Mouse (Mus musculus) layer of hippocampus, adult 8-10 months (tissue): ENCODE data around the gene Itih3. TPM values are rescaled to one million over a fixed set of nuclear protein-coding genes. Genes with fewer than 3 reads are reported as not detected.

Experiments used
- DNase-seq, 2 experiments: peaks; one replicate each; pipeline ENCODE4 v3.0.0; 2022; ENCODE audit warnings: low spot score in 2 of 2
- total RNA-seq, 4 experiments: library from RNA; stranded (reverse); gene quantifications; 2 replicates each; pipeline ENCODE4 v1.2.4; 2022

Itih3 gene
- total RNA-seq, 4 experiments from 2014 or later: 28.0 to 46.6 (median 34.7) TPM

DNA sequence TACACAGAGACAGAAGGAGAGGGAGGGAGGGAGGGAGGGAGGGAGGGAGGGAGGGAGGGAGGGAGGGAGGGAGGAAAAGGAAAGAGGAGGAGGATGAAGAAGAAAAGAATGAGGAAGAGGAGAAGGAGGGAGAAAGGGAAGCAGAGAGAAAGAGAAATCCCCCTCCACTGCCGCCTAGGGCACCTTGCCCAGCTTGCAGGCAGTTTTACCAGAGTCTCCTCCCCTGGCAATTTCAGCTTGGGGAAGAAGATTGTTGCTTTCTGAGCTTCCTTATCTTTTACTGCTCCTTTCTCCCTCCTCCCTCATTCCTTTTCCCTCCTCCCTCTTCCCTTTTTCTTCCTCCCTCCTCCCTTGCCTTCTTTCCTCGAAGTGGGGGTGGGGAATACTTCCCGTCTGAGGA is 20.5 kb downstream of the Itih3 start:
- DNase-seq: no peak

DNA sequence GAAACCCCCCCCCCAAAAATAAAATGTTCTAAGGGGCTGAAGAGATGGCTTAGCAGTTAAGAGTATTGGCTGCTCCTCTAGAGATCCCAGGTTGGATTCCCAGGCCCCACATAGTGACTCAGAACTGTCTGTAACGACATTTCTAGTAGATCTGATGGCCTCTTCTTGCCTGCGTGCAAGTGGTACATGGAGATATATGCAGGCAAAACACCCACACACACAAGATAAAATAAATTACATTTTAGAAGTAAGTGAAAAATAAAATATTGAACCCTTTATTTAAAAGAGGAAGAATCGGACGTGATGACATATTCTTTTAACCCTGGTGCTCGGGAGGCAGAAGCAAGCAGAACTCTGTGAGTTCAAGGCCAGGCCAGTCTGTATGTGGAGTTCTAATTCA is 20.9 kb downstream of the Itih3 start:
- DNase-seq: no peak

DNA sequence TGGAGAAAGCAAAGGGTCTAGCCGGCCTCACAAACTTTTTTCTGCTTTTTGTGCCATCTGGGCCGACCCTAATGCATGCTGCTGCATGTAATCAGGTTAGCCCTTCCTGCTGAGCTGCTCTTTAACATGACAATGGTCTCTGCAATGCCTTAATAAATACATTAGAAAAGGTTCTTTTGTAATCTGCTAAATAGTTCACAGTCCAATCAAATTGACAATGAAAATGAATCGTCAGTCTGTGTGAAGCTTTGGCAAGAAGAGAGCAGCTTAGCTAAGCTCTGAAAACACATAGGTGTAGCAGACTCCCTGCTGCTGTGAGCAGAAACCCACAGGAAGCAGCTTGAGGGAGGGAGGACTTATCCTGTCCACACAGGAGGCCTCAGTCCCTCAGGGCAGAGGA is 23.6 kb downstream of the Itih3 start:
- DNase-seq: no peak

DNA sequence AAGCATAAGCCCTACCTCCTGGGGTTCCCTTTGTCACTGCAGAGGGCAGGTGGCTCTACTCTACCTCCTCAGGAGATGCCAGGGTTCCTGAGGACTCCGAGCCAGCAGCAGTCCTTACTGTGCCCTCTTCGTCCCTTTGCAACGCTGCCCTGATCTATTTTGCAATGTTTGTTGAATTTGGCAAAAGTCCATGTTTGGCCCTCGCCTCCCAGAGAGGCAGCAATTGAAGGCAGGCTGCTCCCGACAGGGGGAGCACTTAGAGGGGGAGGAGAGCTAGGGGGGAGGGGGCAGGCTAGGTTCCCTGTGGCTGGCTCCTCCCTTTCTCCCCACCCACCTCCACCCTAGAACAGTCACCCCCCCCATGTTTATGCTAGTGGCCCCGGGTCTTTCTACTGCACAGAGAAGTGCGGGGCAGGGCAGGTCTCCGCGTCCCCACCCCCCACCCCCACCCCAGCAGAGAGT is 35.3 kb downstream of the Itih3 start:
- DNase-seq: no peak

DNA sequence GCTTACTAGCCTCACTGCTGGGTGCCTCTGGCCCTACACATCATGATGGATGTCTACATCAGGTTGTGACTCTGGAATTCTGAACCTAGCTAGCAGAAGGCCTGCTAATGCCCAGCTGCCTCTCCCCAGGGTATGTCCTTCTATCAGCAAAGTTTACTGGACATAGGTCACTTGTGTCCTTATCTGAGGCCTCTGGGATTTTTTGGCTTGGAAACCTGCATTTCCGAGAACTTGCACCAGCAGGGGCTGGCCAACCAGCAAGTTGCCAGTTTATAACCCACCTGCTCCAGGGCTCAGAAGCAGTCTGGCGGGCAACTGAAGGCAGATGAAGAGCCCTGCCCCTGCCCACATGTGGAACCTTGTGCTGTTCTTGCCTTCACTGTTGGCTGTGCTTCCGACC is 37.4 kb downstream of the Itih3 start, which contains the start of gene Itih4:
Itih4 (plus strand) TSS at position 273 of the 400 bp plus-strand sequence.
- DNase-seq: no peak

DNA sequence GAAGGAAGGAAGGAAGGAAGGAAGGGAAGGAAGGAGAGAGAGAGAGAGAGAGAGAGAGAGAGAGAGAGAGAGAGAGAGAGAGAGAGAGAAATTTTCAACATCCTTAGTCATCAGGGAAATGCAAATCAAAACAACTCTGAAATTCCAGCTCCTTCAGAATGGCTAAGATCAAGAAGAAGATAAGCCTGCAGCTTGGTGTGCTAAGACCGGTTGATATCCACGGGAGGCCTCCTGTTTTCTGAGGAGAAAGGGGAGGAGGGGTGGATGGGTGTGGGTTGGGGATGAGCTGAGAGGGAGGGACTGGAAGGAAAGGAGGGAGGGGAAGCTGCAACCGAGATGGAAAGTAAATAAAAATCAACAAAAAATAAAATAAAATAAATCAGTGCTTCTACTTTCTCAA is 38.3 kb downstream of the Itih3 start:
- no peak for DNase-seq

DNA sequence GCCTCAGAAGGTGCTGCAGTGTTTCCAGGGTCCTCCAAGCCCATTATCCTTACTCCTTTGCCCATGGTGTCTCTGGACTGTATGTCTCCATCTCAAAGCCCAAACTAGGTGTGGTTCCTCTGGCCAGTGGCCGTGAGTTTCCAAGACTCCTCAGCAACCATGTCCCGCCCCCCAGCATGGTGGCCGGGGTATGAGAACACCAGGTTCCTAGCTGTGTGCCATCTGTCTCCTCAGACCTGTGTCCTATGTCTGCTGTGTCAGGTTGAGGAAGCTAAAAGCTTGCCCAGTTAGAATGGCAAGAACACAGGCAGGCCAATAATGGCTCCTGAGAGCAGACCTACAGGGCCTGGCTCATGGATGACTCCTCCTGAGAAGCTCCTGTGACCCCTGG is 41.8 kb downstream of the Itih3 start:
- DNase-seq: no peak

DNA sequence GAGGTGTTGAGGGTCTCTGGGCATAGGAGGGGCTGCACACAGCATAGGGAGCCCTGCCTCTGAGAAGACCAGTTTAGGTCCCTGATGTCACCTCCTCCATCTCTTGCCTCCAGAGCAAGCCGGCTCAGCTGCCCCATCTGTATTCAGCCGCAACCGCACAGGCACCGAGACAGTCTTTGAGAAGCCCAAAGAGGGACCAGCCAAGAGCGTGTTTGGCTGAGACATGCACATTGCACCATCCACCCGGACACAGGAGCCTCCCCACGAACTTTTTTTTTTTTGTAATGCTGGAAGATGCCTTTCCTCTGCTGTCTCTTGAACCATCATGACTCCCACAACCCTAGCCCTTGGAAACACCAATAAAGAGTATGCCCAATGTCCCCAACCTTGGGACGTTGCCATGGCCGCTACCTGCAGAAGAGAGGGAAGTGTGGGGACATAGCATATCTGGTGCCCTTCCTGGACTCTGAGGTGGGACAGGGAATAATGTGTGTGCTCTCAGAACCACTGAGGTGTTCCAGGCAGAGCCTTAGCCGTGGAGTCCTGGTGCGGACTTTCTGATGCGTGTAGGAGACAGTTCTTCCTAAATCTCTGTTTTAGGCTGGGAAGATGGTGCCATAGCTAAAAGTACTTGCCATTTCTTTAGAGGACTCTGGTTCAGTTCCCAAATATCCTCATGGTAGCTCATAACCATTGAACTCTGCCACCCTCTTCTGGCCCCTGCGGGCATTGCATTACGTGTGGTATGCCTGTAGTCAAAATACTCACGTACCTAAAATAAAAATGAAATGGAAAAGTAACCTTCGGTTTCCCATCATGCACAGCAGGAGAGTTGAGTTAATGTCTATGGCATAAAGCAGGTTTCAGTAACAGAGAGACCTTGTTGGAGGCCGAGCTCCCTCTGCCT is 42.5 kb downstream of the Itih3 start:
- peak in 1 of 2 experiments; percentile 45 for DNase-seq

DNA sequence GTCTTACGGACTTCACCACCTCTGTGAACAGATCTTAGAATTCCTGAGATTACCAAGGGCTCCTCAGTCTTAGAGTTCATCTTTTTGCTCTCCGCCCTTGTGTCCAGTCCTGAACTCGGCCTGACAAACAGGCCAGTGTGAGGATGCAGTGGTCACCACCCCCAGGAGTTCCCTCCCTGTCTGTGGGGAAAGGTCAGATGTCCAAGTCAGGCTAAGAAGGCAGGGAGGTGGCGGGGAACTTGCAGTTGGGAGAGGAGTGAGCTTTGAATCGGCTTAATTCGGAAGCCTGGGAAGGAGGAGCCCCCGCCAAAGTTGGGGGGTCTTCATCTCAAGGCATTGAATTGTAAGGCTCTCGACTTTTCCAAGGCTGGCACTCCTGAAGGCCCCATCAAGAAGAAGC is 43.3 kb downstream of the Itih3 start:
- DNase-seq: no peak

DNA sequence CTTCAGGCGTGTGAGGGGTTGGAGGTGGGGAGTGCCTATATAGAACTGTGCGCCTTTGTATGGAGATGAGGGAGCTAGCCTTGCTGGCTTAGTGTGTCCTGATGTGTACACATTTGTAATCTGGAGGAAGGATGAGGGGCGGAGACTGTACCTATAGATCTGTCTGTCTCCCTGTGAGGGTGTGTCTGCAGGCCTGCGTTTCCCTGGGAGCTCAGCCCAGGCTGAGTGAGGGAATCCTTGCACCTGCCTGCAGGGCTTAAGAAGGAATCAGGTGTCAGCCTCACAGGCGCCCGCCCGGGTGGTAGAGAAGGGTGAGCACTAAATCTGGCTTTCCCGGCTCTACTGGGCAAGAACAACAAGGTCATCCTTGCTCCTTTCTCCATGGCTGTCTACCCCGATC is 43.8 kb downstream of the Itih3 start:
- no peak for DNase-seq

DNA sequence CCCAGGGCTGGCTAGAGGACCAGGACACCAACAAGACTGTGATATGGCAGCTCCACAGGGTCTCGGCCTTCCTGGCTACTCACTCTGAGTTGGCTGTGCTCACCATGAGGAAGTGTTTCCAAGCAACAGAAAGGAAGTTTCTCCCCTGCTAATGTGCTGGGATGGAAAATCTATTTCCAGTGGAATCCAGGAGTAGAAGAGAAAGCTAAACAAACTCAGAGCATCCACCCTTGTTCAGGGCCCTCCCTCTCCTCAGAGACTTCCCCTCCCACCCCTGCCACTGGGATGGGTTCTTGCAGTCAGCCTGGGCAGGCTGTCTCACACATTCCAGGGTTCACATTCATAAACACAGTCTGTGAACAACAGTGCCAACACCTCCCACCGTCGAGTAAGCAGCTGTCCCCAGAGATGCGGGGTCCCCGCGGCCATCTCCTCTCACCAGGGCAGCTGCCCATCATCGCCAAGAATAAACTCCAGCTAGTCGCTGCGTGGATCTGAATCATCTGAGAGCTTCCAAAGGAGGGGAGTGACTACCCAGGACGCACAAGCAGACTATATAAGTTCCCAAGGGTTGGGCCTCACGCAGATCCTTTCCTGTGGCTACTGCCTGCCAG is 44.5 kb downstream of the Itih3 start, which contains the start of gene Mustn1:
Mustn1 (plus strand) TSS at position 243 of the 614 bp plus-strand sequence.
- DNase-seq: no peak

DNA sequence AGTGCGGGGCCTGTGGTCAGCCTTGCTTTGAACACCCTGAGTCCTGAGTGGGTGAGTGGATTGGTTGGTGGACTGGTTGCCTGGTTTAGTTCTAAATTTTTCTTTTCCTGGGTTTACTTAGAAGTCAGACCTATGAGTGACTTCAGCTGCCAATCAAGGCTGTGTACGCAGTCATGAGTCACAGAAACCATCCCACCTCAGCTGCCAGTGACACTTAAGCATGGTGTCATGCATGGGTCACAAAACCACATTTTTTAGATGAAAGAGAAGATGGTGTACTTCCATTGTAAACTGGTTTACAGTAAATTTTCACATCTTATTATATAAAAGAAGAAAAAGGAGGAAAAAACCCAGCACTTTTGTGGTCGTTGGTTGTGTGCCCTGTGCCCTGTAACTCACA is 45.7 kb downstream of the Itih3 start:
- no peak for DNase-seq

DNA sequence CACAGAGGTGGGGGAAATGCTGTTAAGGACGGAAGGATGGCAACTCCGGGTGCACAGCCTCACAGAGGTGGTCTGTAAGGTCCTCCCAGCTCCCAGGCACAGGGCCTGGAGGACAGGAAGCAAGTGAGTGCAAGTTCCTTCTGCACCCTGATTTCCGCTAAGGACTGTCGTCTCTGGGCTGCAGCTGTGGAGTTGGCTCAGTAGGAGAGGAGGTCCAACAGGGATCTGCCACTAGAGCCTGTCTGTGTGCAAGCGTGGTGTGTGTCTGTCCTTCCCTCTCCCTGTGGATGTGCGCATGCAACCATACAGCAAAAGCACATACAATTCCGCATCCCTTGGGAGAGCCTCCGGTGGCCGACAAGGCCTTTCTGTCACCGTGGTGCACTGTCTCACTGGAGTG is 47.1 kb downstream of the Itih3 start:
- no peak for DNase-seq

DNA sequence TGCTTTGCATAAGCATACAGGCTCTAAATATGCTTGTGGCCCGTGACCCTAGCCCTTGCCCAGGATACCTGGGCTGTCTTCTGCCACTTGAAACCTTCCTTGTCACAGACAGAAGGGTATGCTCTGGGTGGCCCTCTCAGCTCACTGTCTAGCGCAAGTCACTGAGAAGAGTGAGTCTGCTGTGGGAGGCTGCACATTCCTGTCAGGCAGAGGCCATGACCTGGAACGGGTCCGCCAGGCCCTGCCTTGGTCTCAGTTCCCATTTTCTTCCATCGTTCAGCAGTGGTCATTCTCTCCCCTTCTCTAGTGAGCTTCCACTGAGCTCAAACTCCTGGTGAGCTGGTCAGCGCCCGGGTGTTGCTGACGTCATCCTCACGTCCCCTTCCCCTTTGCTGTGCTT is 47.6 kb downstream of the Itih3 start:
- no peak for DNase-seq

DNA sequence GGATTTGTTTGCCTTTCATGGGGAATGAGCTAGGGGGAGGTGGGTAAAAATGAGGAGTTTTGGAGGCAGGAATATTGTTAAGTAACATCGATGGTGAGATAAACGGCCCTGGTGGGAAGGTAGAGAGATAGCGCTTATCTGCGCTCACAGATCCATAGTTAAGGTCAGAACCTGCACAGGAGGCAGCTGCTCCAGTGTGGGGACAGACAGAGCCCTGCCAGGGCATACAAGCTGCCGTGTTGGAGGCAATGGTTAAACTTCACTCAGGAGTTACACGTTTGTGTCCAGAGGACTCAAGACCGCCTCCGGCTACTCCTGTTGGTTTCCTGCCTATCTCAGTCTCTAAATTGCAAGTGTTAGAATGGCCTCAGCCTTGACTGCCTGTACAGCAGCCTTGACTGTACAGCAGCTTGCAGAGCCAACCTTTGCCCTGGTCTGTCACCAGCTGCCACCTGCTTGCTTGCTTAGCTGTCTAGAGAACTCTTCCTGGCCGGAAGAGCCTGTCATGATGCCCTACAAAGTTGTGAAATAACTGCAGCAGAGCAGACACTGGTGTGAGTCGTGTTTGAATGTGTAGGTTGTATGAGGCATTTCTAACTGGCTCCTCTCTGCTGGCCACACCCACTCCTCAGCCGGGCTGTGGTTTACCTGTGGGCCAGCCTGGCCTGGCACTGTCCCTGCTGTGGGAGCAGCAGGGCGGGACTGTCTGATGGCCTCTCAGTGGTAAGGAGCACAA is 48.3 kb downstream of the Itih3 start:
- DNase-seq: no peak

DNA sequence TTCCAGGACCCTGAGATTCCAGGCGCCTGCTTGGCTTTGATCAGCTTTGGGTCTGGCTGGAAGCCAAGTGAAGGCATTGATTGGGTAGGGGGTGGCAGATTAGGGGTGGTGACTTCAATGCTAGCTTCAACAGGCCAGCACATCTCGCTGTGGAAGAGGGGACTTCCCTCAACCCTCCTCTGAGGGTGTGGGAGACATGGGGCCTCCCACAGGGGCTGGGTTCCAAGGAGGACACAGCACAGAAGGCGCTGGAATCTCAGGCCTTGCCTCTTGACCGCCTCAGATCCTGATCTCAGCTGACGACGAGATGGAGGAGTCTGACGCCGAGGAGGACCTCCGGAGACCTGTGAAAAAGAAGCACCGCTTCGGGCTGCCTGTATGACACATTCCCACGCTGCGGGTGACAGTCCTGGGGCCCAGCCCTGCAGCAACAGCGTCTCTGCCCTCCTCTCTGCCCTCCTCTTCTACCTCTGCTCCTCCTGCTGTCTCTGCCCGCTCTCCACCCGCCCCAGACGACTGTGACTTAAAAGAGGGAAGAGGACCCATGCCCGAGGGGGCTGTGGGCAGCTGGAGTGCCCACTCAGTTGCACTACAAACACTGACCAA is 49.4 kb downstream of the Itih3 start:
- DNase-seq: no peak

DNA sequence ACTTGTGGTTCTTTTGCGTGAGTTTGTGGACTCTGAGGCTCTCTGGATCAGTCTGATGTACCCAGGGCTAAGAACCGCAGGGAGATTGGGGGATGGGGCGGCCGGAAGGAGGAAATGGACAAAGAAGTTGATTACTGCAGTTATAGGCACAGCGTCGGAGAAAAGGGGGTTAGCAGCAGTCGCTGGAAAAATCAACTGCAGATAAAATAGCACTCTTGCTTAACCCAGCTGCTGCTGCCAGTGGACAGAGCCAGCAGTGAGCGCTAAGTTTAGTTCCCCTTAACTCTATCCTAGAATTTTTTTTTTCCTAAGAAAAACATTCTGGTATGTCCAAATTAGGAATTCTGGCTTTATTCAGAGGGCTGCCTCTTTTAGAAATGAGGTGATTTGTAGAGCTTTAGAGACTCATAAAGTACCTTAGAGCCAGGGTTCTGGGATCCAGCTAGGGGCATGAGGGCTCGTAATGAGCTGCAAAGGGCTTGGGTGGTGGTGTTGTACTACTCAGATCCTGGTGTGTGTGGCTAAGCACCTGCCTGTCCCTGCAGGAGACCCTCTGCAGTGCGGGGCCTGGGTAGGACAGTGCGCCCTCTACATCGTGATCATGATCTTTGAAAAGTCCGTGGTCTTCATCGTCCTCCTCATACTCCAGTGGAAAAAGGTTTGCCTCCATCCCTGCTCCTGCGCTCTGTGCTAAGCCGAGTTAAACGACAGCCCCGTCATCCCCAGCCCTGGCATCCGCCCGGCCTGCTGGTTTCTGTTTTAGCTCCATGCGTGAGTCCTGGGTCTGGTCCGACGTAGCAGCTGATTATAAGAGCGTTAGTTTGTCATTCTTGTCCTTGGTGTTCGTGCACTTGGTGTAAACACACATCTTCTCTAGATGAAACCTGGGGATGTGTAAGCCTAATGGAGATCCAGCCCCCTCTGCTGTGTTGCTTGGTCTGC is 53.1 kb downstream of the Itih3 start:
- DNase-seq: no peak

DNA sequence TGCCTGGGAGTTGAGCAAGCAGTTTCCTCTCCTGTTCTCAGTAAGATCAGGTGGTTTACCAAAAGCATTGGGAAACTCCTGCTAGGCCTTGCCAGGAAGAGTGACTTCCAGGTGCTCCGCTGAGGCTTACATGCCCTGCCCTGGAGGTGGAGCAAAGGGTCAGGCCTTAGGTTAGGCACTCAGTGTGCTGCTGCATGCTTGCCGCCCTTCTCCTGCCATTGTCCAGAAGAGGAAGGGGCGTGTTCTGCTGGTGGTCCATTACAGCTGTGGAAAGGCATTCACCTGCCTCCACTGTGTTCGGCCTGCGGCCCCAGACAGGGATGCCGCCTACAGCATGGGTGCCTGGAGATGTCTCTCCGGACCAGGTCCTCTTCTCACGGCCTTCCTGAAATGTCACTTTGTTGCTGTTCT is 54.2 kb downstream of the Itih3 start:
- no peak for DNase-seq

DNA sequence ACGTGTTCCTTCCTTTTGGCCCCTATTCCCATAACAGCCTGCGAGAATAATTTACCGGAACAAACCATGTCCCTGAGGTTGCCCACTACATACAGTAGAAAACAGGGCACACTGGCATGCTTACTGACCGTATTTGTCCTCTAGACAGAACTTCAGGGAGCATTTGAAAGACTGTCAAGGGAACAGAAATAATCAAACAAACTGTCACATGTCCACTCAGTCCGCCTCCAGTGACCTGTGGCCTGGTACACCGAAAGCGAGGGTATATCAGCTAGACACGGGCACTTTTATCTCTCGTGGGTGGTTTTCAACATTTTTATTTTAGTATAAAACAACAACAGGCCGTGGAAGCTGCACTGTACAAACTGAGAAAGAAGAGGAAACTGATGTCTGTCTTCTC is 54.7 kb downstream of the Itih3 start:
- no peak for DNase-seq

DNA sequence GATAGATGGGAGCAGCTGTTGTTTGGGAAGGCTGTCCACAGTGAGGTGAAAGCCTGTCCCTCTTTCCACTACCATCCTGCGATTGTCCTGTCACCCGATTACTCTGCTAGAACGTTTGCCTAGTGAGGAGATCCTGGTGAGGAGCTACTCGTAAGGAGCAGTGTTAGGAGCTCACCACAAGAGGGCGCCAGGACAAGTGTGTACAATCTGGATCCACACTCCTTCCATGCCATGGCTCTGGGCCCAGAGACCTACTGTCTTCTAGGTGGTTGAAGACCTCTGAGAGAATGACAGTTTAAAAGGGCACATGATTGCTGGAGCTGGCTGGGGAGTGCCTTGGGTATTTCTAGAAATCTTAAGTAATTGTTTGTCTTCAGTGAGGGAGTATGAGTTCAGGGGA is 56.5 kb downstream of the Itih3 start:
- DNase-seq: peak in 1 of 2 experiments; percentile 78
